ENCODE assay signal across 8 mouse cellular contexts in the genomic region with DNA sequence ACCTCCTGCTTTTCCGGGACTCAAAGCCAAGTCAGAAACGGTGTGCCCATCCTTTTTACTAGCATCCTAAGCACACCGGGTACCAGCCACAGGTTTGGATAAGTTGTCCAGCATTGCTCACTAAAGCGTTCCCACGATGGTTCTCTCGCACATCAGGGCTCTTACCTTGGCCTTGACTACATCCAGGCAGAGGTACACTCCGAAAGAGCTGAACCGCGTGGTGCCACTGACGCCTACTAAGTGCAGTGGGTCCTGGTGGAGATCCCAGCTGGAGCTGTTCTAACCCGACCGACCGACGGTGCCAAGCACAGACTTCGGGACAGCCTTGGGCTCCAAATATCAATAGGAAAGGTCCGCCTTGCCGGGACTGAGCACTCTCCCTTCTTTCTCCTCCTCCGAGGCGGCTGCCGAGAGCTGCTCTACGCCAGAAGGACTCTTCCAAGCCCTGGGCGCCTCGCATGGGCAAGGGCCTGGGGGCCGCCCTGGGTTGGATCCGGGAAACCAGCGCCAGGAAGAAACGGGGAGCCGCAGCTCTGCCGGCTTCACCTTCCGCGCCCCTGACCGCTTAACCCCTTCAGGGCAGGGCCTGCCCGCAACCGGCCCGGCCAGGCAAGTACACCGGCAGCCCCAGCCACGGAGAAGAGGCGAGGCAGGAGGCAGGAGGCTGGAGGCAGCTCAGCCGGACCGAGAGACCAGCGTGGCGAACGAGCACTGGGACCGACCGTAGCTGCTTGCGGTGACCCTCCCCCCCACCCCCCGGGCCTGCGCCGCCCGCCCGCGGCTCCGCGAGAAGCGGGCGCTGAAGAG. TPM values are rescaled to one million over a fixed set of nuclear protein-coding genes. Genes with fewer than 3 reads are reported as not detected.
DNase-seq lines count a peak whose midpoint lies in the region; ATAC-seq and TF ChIP-seq lines count a peak whose summit lies in the region.

No protein-coding gene starts in this region.

- H3K4me1 ChIP-seq in ES-Bruce4 (ENCODE audit: control insufficient read depth, insufficient read depth, low read length) = no peaks in the 10 kb centered on the region
- no peaks in the 10 kb centered on the region for H3K4me1 ChIP-seq in bone marrow macrophage, adult 2 months (ENCODE audit: control insufficient read depth, insufficient read depth, low read length)
- peaks cover 9% of the 10 kb centered on the region; the same call in 1 of the 2 replicates for H3K4me1 ChIP-seq in forebrain, embryonic 11.5 days (replicated peaks; ENCODE audit: control insufficient read depth, insufficient read depth, low read length)

- peak overlapping the region; percentile 69 for H3K4me2 ChIP-seq in forebrain, embryonic 11.5 days (ENCODE audit: low read depth, low read length, severe bottlenecking)

- no peak for TF ChIP-seq EP300 in ES-Bruce4 (IDR thresholded peaks at IDR 0.05; ENCODE audit: insufficient read depth, low read depth, low read length)

- no peak for TF ChIP-seq CTCF in ES-Bruce4 (IDR thresholded peaks at IDR 0.05; ENCODE audit: low read depth, low read length)
- no peak for TF ChIP-seq CTCF in bone marrow macrophage, adult 2 months (IDR thresholded peaks at IDR 0.05; ENCODE audit: low read depth, low read length)

- under 1% methylated on average over 53 of the region's 56 CpGs for WGBS in forebrain, embryonic 11.5 days

- no peak overlapping the region for H3K27ac ChIP-seq in ES-Bruce4 (ENCODE audit: insufficient read depth, low read length)
- no peak overlapping the region for H3K27ac ChIP-seq in bone marrow macrophage, adult 2 months (ENCODE audit: insufficient read depth, low read depth, low read length)
- peak overlapping the region; percentile 85 for H3K27ac ChIP-seq in forebrain, embryonic 11.5 days (ENCODE audit: low read depth, low read length)

- no peaks in the 10 kb centered on the region for H3K9me3 ChIP-seq in ES-Bruce4 (replicated peaks; ENCODE audit: control insufficient read depth, insufficient read depth, low read length, poor library complexity, severe bottlenecking)
- no peaks in the 10 kb centered on the region for H3K9me3 ChIP-seq in forebrain, embryonic 11.5 days (ENCODE audit: control insufficient read depth, low read length)

- no peak for TF ChIP-seq POLR2A in ES-Bruce4 (IDR thresholded peaks at IDR 0.05; ENCODE audit: insufficient read depth, low read length)
- TF ChIP-seq POLR2A in bone marrow macrophage, adult 2 months (IDR thresholded peaks at IDR 0.05; ENCODE audit: borderline replicate concordance, low read depth, low read length) = no peak

- peak overlapping the region; percentile 90 for H3K4me3 ChIP-seq in ES-Bruce4 (ENCODE audit: low read depth, low read length)
- peak overlapping the region; percentile 85 for H3K4me3 ChIP-seq in bone marrow macrophage, adult 2 months (ENCODE audit: insufficient read depth, low read length)
- H3K4me3 ChIP-seq in forebrain, embryonic 11.5 days (ENCODE audit: low read depth, low read length) = peak overlapping the region; percentile 84

- H3K27me3 ChIP-seq in ES-Bruce4 (ENCODE audit: control insufficient read depth, insufficient read depth, low read length, poor library complexity, severe bottlenecking) = no peaks in the 10 kb centered on the region
- no peaks in the 10 kb centered on the region for H3K27me3 ChIP-seq in forebrain, embryonic 11.5 days (ENCODE audit: control insufficient read depth, insufficient read depth, low read length)

- ATAC-seq in forebrain, embryonic 11.5 days (replicated peaks; ENCODE audit: low FRiP score) = peak; percentile 42

- DNase-seq in forebrain, embryonic 11.5 days (ENCODE audit: low spot score) = peak; percentile 79
- peak; percentile 60 to 67 for DNase-seq in heart, postnatal 10 days
- DNase-seq in kidney, postnatal 36 days = peak; percentile 30 to 60
- peak; percentile 52 for DNase-seq in lung, postnatal 10 days
- DNase-seq in retina, embryonic 14.5 days (ENCODE audit: low spot score) = peak; percentile 64
- peak; percentile 57 for DNase-seq in yolk sac, embryonic 10.5 days (ENCODE audit: low spot score)

- peak overlapping the region; percentile 95 for H3K9ac ChIP-seq in ES-Bruce4 (ENCODE audit: low read depth, poor library complexity, severe bottlenecking)
- peak overlapping the region; percentile 93 for H3K9ac ChIP-seq in forebrain, embryonic 11.5 days (ENCODE audit: low read length)

- no peaks in the 10 kb centered on the region for H3K36me3 ChIP-seq in ES-Bruce4 (ENCODE audit: control insufficient read depth, insufficient read depth, low read length, poor library complexity, severe bottlenecking)
- H3K36me3 ChIP-seq in forebrain, embryonic 11.5 days (ENCODE audit: control insufficient read depth, insufficient read depth, low read length) = no peaks in the 10 kb centered on the region

- intact Hi-C loops in heart, postnatal 10 days (cut with DNase I) = loop anchor here (5.0 to 10.0 kb wide), 3 partner anchors 345 to 1582 kb away; no protein-coding TSS in a partner anchor

RNA-seq across cellular contexts. Expression of gene Large1, which starts 0.8 kb away (rescaled TPM):
- 20.2 and 21.5 TPM in 2 replicates for polyA plus RNA-seq in ES-Bruce4 (2011; ENCODE audit: insufficient read depth, insufficient read length, low read depth, missing spikeins)
- 8.0 and 8.4 TPM in 2 replicates for polyA plus RNA-seq in bone marrow macrophage, adult 2 months (2012; ENCODE audit: insufficient read depth, insufficient read length, missing spikeins)
- 9.4 and 9.8 TPM in 2 replicates for polyA plus RNA-seq in forebrain, embryonic 11.5 days (2014; fragmentation: Nextera tagmentation; extraction: Ambion mirVana)
- total RNA-seq in heart, postnatal 10 days (2021) = 10 to 100 TPM; 29.0 to 29.8 TPM
